In the genomic region with DNA sequence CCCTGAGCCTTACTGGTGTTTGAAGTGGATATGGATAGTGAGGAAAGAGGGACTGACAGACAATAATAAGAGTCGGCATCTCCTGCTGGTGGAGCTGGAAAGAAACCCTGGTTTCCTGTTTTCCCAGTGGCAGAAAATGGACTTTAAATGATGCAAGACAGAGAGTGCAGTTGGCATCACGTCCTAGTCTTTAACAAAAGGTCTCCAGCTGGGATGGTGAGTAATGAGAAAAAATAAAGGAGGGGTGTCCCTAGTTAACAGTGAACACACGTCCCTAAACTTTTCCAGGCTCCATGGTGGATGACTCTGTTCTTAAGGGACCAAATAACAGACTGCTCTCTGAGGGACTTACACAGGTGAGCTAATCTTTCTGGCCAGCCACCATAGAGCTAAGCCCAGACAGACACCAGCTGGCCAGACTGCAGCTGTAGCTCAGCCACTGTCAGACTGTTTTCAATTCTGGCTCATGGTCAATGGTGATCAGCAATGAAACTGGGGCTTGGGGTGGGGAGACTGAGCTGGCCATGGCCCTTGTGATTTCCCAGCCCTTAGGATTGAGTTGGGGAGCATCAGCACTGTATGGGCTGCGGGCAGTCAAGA, we compare ENCODE assay signal across 14 mouse cellular contexts. TPM values are rescaled to one million over a fixed set of nuclear protein-coding genes. Genes with fewer than 3 reads are reported as not detected.
DNase-seq lines count a peak whose midpoint lies in the region; ATAC-seq and TF ChIP-seq lines count a peak whose summit lies in the region.
"Had no signal": no experiment of that assay in that cellular context is flagged by ENCODE, and none has a peak within 500 bp of the region (broad histone marks: within the 10 kb centered on the region; RNA-seq: fewer than 3 reads in every experiment).

No protein-coding gene starts in this region.

- no peak for TF ChIP-seq POLR2A in heart, adult 2 months (IDR thresholded peaks at IDR 0.05; ENCODE audit: insufficient read depth, low read depth, low read length)
- TF ChIP-seq POLR2A in limb, embryonic 14.5 days (IDR thresholded peaks at IDR 0.05; ENCODE audit: borderline replicate concordance, extremely low read depth, insufficient read depth, insufficient read length): no peak

- no peak overlapping the region for H3K4me2 ChIP-seq in heart, embryonic 12.5 days
- H3K4me2 ChIP-seq in neural tube, embryonic 11.5 days (ENCODE audit: low read depth): no peak overlapping the region
- no peak overlapping the region for H3K4me2 ChIP-seq in limb, embryonic 14.5 days (replicated peaks; ENCODE audit: low read depth, low read length, severe bottlenecking)
- H3K4me2 ChIP-seq: limb, embryonic 12.5 days had no signal

- no peak for DNase-seq in heart, adult 2 months
- peak; percentile 18 for DNase-seq in neural tube, embryonic 11.5 days (ENCODE audit: low spot score)
- DNase-seq in neural tube, embryonic 10.5 days (ENCODE audit: extremely low spot score, low spot score): no peak
- no peak for DNase-seq in limb, embryonic 14.5 days (ENCODE audit: low spot score)
- no peak for DNase-seq in layer of hippocampus, adult 11-12 months (ENCODE audit: low spot score)
- no peak for DNase-seq in adrenal gland, adult 2 months
- DNase-seq: cerebellum, postnatal 25 days; gastrocnemius, postnatal 14 days; right cerebral cortex, postnatal 25 days; thymus, postnatal 4 days had no signal

- TF ChIP-seq EP300 in heart, adult 2 months (IDR thresholded peaks at IDR 0.05; ENCODE audit: insufficient read depth, low read depth, low read length): no peak

- TF ChIP-seq CTCF in heart, adult 2 months (IDR thresholded peaks at IDR 0.05): no peak

- no peak for ATAC-seq in heart, embryonic 12.5 days (ENCODE audit: insufficient number of reproducible peaks, low FRiP score)
- peak; percentile 54 for ATAC-seq in neural tube, embryonic 11.5 days (ENCODE audit: insufficient read depth, low FRiP score, low TSS enrichment)
- peak; percentile 63 for ATAC-seq in limb, embryonic 14.5 days (ENCODE audit: low FRiP score, low read depth)
- ATAC-seq: intestine, embryonic 16.5 days had no signal

- WGBS in heart, embryonic 12.5 days: 60% methylated on average over 4 of the region's 4 CpGs
- WGBS in heart, adult 2 months: 37% methylated on average over 4 of the region's 4 CpGs
- WGBS in neural tube, embryonic 11.5 days: 42% methylated on average over 4 of the region's 4 CpGs
- WGBS in limb, embryonic 14.5 days: 51% methylated on average over 4 of the region's 4 CpGs

- H3K27me3 ChIP-seq in heart, embryonic 12.5 days (replicated peaks): no peaks in the 10 kb centered on the region
- no peaks in the 10 kb centered on the region for H3K27me3 ChIP-seq in heart, adult 2 months (ENCODE audit: control insufficient read depth, insufficient read depth, low read length)
- H3K27me3 ChIP-seq in neural tube, embryonic 11.5 days (ENCODE audit: control insufficient read depth, insufficient read depth, low read length): peaks cover 68% of the 10 kb centered on the region
- no peaks in the 10 kb centered on the region for H3K27me3 ChIP-seq in limb, embryonic 14.5 days (ENCODE audit: control insufficient read depth, insufficient read depth, low read length)
- H3K27me3 ChIP-seq: CH12.LX; limb, embryonic 12.5 days had no signal

- H3K79me2 ChIP-seq in heart, adult 2 months (replicated peaks; ENCODE audit: control insufficient read depth, insufficient read depth, low read length): no peaks in the 10 kb centered on the region

- peak overlapping the region; percentile 82 for H3K27ac ChIP-seq in heart, embryonic 12.5 days (ENCODE audit: poor library complexity, severe bottlenecking)
- no peak overlapping the region; the same call in 1 of the 2 replicates for H3K27ac ChIP-seq in heart, adult 2 months
- H3K27ac ChIP-seq in neural tube, embryonic 11.5 days (ENCODE audit: low read depth, low read length): no peak overlapping the region
- no peak overlapping the region for H3K27ac ChIP-seq in limb, embryonic 14.5 days (replicated peaks; ENCODE audit: low read depth, low read length)
- H3K27ac ChIP-seq: limb, embryonic 12.5 days had no signal

- H3K9me3 ChIP-seq in heart, embryonic 12.5 days (replicated peaks): no peaks in the 10 kb centered on the region
- H3K9me3 ChIP-seq in neural tube, embryonic 11.5 days (ENCODE audit: control insufficient read depth, low read length): no peaks in the 10 kb centered on the region
- no peaks in the 10 kb centered on the region for H3K9me3 ChIP-seq in limb, embryonic 14.5 days (ENCODE audit: control insufficient read depth, low read length)
- H3K9me3 ChIP-seq: limb, embryonic 12.5 days had no signal

- intact Hi-C loops in heart, adult 2 months (cut with DNase I): loop anchor here (5.0 to 10.0 kb wide), 2 partner anchors 43 to 430 kb away; no protein-coding TSS in a partner anchor

- no peak overlapping the region for H3K4me3 ChIP-seq in heart, embryonic 12.5 days
- no peak overlapping the region for H3K4me3 ChIP-seq in heart, adult 2 months
- H3K4me3 ChIP-seq in neural tube, embryonic 11.5 days (ENCODE audit: low read depth, low read length): no peak overlapping the region
- no peak overlapping the region for H3K4me3 ChIP-seq in limb, embryonic 14.5 days (replicated peaks; ENCODE audit: low read length)
- H3K4me3 ChIP-seq: limb, embryonic 12.5 days had no signal

- peaks cover 72% of the 10 kb centered on the region for H3K4me1 ChIP-seq in heart, embryonic 12.5 days (replicated peaks)
- peaks cover 11% of the 10 kb centered on the region for H3K4me1 ChIP-seq in heart, adult 2 months (ENCODE audit: control insufficient read depth, insufficient read depth, low read length)
- peaks cover 10% of the 10 kb centered on the region for H3K4me1 ChIP-seq in neural tube, embryonic 11.5 days (ENCODE audit: control insufficient read depth, insufficient read depth, low read length)
- no peaks in the 10 kb centered on the region for H3K4me1 ChIP-seq in limb, embryonic 14.5 days (ENCODE audit: control insufficient read depth, insufficient read depth, low read length)
- H3K4me1 ChIP-seq: limb, embryonic 12.5 days had no signal

- peaks cover 70% of the 10 kb centered on the region for H3K36me3 ChIP-seq in heart, embryonic 12.5 days
- H3K36me3 ChIP-seq in heart, adult 2 months (ENCODE audit: control insufficient read depth, insufficient read depth, low read length): peaks cover 61% of the 10 kb centered on the region
- no peaks in the 10 kb centered on the region for H3K36me3 ChIP-seq in neural tube, embryonic 11.5 days (ENCODE audit: control insufficient read depth, insufficient read depth, low read length)
- no peaks in the 10 kb centered on the region for H3K36me3 ChIP-seq in limb, embryonic 14.5 days (ENCODE audit: control insufficient read depth, insufficient read depth, low read length)
- H3K36me3 ChIP-seq: limb, embryonic 12.5 days had no signal

- 0 out of 2 replicates have a peak overlapping the region, but pooled peaks have one; percentile 15 for H3K9ac ChIP-seq in heart, embryonic 12.5 days
- H3K9ac ChIP-seq in heart, adult 2 months (ENCODE audit: low read depth, low read length): no peak overlapping the region
- H3K9ac ChIP-seq in neural tube, embryonic 11.5 days (ENCODE audit: low read length): no peak overlapping the region
- no peak overlapping the region for H3K9ac ChIP-seq in limb, embryonic 14.5 days (ENCODE audit: low read depth, low read length, severe bottlenecking)
- H3K9ac ChIP-seq: limb, embryonic 12.5 days had no signal

RNA-seq across cellular contexts. Expression of a gene that starts 13.4 kb away (rescaled TPM):
- polyA plus RNA-seq in heart, embryonic 12.5 days (2016; fragmentation: Nextera tagmentation; extraction: Ambion mirVana): 1,088 and 1,135 TPM in 2 replicates
- 1,000 to 10,000 TPM; 1,931 to 2,301 TPM for total RNA-seq in heart, adult 2 months (2021)
- 773 and 781 TPM in 2 replicates for polyA plus RNA-seq in heart, adult 2 months (2012; rRNA removed)
- 1.4 and 2.4 TPM in 2 replicates for polyA plus RNA-seq in neural tube, embryonic 11.5 days (2014; fragmentation: Nextera tagmentation; extraction: Ambion mirVana)
- polyA plus RNA-seq in limb, embryonic 14.5 days (2012; rRNA removed): 11.6 and 18.2 TPM in 2 replicates
- 45.7 and 71.9 TPM in 2 replicates for polyA plus RNA-seq in limb, embryonic 14.5 days (2014; fragmentation: Nextera tagmentation; extraction: Ambion mirVana)
- not detected for total RNA-seq in adrenal gland, adult 2 months (2021)
- polyA plus RNA-seq in adrenal gland, adult 2 months (2012; rRNA removed): not detected in 2 replicates

RNA-seq across cellular contexts. Expression of a gene that starts 45.7 kb away (rescaled TPM):
- polyA plus RNA-seq in heart, embryonic 12.5 days (2016; fragmentation: Nextera tagmentation; extraction: Ambion mirVana): 36.1 and 41.9 TPM in 2 replicates
- 10 to 100 TPM; 10.9 to 11.0 TPM for total RNA-seq in heart, adult 2 months (2021)
- polyA plus RNA-seq in heart, adult 2 months (2012; rRNA removed): 7.1 and 15.1 TPM in 2 replicates
- 39.0 and 41.2 TPM in 2 replicates for polyA plus RNA-seq in neural tube, embryonic 11.5 days (2014; fragmentation: Nextera tagmentation; extraction: Ambion mirVana)
- 28.5 and 34.1 TPM in 2 replicates for polyA plus RNA-seq in limb, embryonic 14.5 days (2012; rRNA removed)
- polyA plus RNA-seq in limb, embryonic 14.5 days (2014; fragmentation: Nextera tagmentation; extraction: Ambion mirVana): 30.4 and 30.5 TPM in 2 replicates
- 10 to 100 TPM in 1 of 2 experiments, 1 to 10 TPM in 1; 7.0 to 10.5 TPM for total RNA-seq in adrenal gland, adult 2 months (2021)
- polyA plus RNA-seq in adrenal gland, adult 2 months (2012; rRNA removed): 1.5 TPM in 2 replicates

RNA-seq across cellular contexts. Expression of a gene that starts 46.9 kb away (rescaled TPM):
- 23.0 and 24.3 TPM in 2 replicates for polyA plus RNA-seq in heart, embryonic 12.5 days (2016; fragmentation: Nextera tagmentation; extraction: Ambion mirVana)
- total RNA-seq in heart, adult 2 months (2021): 1 to 10 TPM; 1.3 to 1.6 TPM
- 0.23 and 0.31 TPM in 2 replicates for polyA plus RNA-seq in heart, adult 2 months (2012; rRNA removed)
- polyA plus RNA-seq in neural tube, embryonic 11.5 days (2014; fragmentation: Nextera tagmentation; extraction: Ambion mirVana): 16.2 and 16.5 TPM in 2 replicates
- 21.7 and 23.4 TPM in 2 replicates for polyA plus RNA-seq in limb, embryonic 14.5 days (2012; rRNA removed)
- polyA plus RNA-seq in limb, embryonic 14.5 days (2014; fragmentation: Nextera tagmentation; extraction: Ambion mirVana): 15.3 and 16.7 TPM in 2 replicates
- total RNA-seq in adrenal gland, adult 2 months (2021): 1 to 10 TPM in 1 of 2 experiments, under 1 TPM in 1; 0.55 to 1.2 TPM
- 0.51 and 0.66 TPM in 2 replicates for polyA plus RNA-seq in adrenal gland, adult 2 months (2012; rRNA removed)

Comparison
In these comparisons a context has a peak if more than half of its experiments do, and no peak if none do; other contexts are left out.
1. RNA of a gene that starts 13.4 kb away (polyA plus RNA-seq): 1,088 to 1,135 TPM in heart, embryonic 12.5 days and 773 to 781 TPM in heart, adult 2 months; 11.6 to 71.9 TPM in limb, embryonic 14.5 days, 1.4 to 2.4 TPM in neural tube, embryonic 11.5 days and not detected in adrenal gland, adult 2 months; every median in the first group is over 10 times any median in the second.